Mouse (Mus musculus): ENCODE data around the gene Tln2. TPM values are rescaled to one million over a fixed set of nuclear protein-coding genes. Genes with fewer than 3 reads are reported as not detected.

Gene Tln2
- polyA plus RNA-seq, 2 experiments = 0.98 to 2.5 TPM

- Histone ChIP-seq H3K27ac (no peak overlapping the region), H3K36me3 (replicated peaks; ENCODE audit: control insufficient read depth, insufficient read depth, low read depth) (no peaks in the 10 kb centered on the region), H3K9ac (replicated peaks) (no peak overlapping the region), H3K27me3 (ENCODE audit: control insufficient read depth, insufficient read depth, low read length) (no peaks in the 10 kb centered on the region), H3K9me3 (ENCODE audit: control insufficient read depth, low read length) (no peaks in the 10 kb centered on the region), H3K4me3 (ENCODE audit: insufficient read depth in 1 of 2, low read depth in 2 of 2, low read length in 2 of 2) (no peak overlapping the region), H3K4me2 (ENCODE audit: low read depth) (no peak overlapping the region), H3K4me1 (replicated peaks; ENCODE audit: control insufficient read depth in 2 of 2, insufficient read depth in 2 of 2, low read length in 1 of 2) (no peaks in the 10 kb centered on the region)
- DNase-seq (ENCODE audit: low read depth in 3 of 3, low spot score in 3 of 3) (no peak), ATAC-seq (ENCODE audit: insufficient read depth) (no peak)
- TF ChIP-seq CTCF (IDR thresholded peaks at IDR 0.05; ENCODE audit: low read depth) (no peak), EP300 (IDR thresholded peaks at IDR 0.05; ENCODE audit: low read depth) (no peak)
- WGBS (ENCODE audit: insufficient replicate concordance) = 48% methylated on average over 2 of the region's 2 CpGs
Observed at GRCm38 (mm10) chr9:67250141-67250540, 309.4 kb downstream of the Tln2 start.

GRCm38 (mm10) chr9:67247365-67247950 lies 312.0 kb downstream of the Tln2 start:
- H3K9me3 ChIP-seq (ENCODE audit: control insufficient read depth, low read length) = no peaks in the 10 kb centered on the region
- ATAC-seq (ENCODE audit: insufficient read depth) (no peak), DNase-seq (ENCODE audit: low read depth in 3 of 3, low spot score in 3 of 3) (no peak)
- H3K9ac ChIP-seq (replicated peaks) = no peak overlapping the region
- WGBS (ENCODE audit: insufficient replicate concordance) = 69% methylated on average over 10 of the region's 10 CpGs
- H3K4me1 ChIP-seq (replicated peaks; ENCODE audit: control insufficient read depth in 2 of 2, insufficient read depth in 2 of 2, low read length in 1 of 2) = no peaks in the 10 kb centered on the region
- H3K27ac ChIP-seq = no peak overlapping the region
- no peaks in the 10 kb centered on the region for H3K27me3 ChIP-seq (ENCODE audit: control insufficient read depth, insufficient read depth, low read length)
- no peak overlapping the region for H3K4me2 ChIP-seq (ENCODE audit: low read depth)
- TF ChIP-seq CTCF (IDR thresholded peaks at IDR 0.05; ENCODE audit: low read depth) (no peak), EP300 (IDR thresholded peaks at IDR 0.05; ENCODE audit: low read depth) (no peak)
- H3K4me3 ChIP-seq (ENCODE audit: insufficient read depth in 1 of 2, low read depth in 2 of 2, low read length in 2 of 2) = no peak overlapping the region
- H3K36me3 ChIP-seq (replicated peaks; ENCODE audit: control insufficient read depth, insufficient read depth, low read depth) = no peaks in the 10 kb centered on the region

DNA sequence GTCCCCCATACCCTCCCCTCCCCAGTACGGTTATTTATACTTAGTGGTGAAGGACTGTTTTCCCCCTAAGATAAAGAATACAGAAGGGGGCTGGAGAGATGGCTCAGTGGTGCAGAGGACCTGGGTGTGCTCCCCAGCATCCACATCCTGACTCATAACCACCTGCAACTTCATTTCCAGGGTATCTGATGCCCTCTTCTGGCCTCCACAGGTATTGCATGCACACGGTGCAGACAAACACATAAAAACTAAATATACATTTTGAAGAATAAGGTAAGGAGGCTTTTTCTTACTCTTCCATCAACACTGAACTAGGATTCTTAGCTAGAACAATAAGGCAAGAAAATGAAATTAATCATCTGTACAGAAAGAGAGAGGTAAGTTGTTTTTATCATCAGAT lies 314.2 kb downstream of the Tln2 start:
- 86% methylated on average over 2 of the region's 2 CpGs for WGBS (ENCODE audit: insufficient replicate concordance)
- no peak for ATAC-seq (ENCODE audit: insufficient read depth)
- Histone ChIP-seq H3K9ac (replicated peaks) (no peak overlapping the region), H3K4me2 (ENCODE audit: low read depth) (no peak overlapping the region), H3K27me3 (ENCODE audit: control insufficient read depth, insufficient read depth, low read length) (no peaks in the 10 kb centered on the region), H3K4me3 (ENCODE audit: insufficient read depth in 1 of 2, low read depth in 2 of 2, low read length in 2 of 2) (no peak overlapping the region), H3K9me3 (ENCODE audit: control insufficient read depth, low read length) (no peaks in the 10 kb centered on the region), H3K36me3 (replicated peaks; ENCODE audit: control insufficient read depth, insufficient read depth, low read depth) (no peaks in the 10 kb centered on the region), H3K4me1 (replicated peaks; ENCODE audit: control insufficient read depth in 2 of 2, insufficient read depth in 2 of 2, low read length in 1 of 2) (no peaks in the 10 kb centered on the region), H3K27ac (no peak overlapping the region)
- TF ChIP-seq EP300 (IDR thresholded peaks at IDR 0.05; ENCODE audit: low read depth) (no peak), CTCF (IDR thresholded peaks at IDR 0.05; ENCODE audit: low read depth) (peak; percentile 56)
- no peak for DNase-seq (ENCODE audit: low read depth in 3 of 3, low spot score in 3 of 3)

DNA sequence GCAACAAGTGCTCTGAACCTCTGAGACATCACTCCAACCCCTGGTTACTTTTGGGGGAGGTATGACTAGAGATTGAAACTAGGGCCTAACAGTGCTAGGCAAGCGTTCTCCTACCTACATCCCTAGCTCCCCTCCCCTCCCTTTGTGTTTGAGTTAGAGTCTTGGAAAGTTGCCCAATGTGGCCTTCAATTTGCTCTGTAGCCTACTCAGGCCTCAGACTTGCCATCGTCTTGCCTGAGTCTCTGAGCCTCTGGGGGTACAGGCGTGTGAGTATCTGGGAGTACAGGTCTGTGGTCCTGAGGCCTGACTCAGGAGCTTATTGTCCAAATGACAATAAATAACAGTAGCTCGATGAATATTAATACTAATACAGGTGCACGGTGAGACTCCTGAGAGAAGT lies 317.8 kb downstream of the Tln2 start:
- no peak for ATAC-seq (ENCODE audit: insufficient read depth)
- no peaks in the 10 kb centered on the region for H3K4me1 ChIP-seq (replicated peaks; ENCODE audit: control insufficient read depth in 2 of 2, insufficient read depth in 2 of 2, low read length in 1 of 2)
- H3K4me3 ChIP-seq (ENCODE audit: insufficient read depth in 1 of 2, low read depth in 2 of 2, low read length in 2 of 2) = no peak overlapping the region
- no peak overlapping the region for H3K9ac ChIP-seq (replicated peaks)
- H3K4me2 ChIP-seq (ENCODE audit: low read depth) = no peak overlapping the region
- no peak for DNase-seq (ENCODE audit: low read depth in 3 of 3, low spot score in 3 of 3)
- H3K27me3 ChIP-seq (ENCODE audit: control insufficient read depth, insufficient read depth, low read length) = no peaks in the 10 kb centered on the region
- 63% methylated on average over 5 of the region's 5 CpGs for WGBS (ENCODE audit: insufficient replicate concordance)
- no peak overlapping the region for H3K27ac ChIP-seq
- no peaks in the 10 kb centered on the region for H3K36me3 ChIP-seq (replicated peaks; ENCODE audit: control insufficient read depth, insufficient read depth, low read depth)
- no peaks in the 10 kb centered on the region for H3K9me3 ChIP-seq (ENCODE audit: control insufficient read depth, low read length)
- TF ChIP-seq EP300 (IDR thresholded peaks at IDR 0.05; ENCODE audit: low read depth) = no peak
- TF ChIP-seq CTCF (IDR thresholded peaks at IDR 0.05; ENCODE audit: low read depth) = no peak

DNA sequence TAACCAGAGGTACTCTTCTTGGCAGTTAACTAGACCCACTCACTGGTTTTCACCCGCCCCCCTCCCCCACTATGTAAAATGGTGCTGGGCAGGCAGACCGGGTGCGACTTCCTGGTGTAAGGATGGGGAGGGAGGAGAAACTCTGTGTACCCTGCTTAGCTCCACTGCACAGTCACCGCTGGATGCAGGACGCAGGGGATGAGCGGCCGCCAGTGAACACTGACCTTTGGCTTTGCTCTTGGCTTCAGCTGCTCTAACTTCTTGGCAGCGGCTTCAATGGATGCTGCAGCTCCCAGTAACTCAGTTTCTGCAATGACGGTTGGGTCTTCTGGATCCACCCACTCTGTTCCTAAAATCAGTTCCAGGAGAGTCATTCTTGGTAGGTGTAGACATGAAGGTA lies 319.0 kb downstream of the Tln2 start:
- no peak for ATAC-seq (ENCODE audit: insufficient read depth)

More for the DNA sequence above, 319.0 kb downstream of the Tln2 start:
- Histone ChIP-seq H3K9ac (replicated peaks) (no peak overlapping the region), H3K36me3 (replicated peaks; ENCODE audit: control insufficient read depth, insufficient read depth, low read depth) (no peaks in the 10 kb centered on the region), H3K4me2 (ENCODE audit: low read depth) (no peak overlapping the region), H3K27me3 (ENCODE audit: control insufficient read depth, insufficient read depth, low read length) (no peaks in the 10 kb centered on the region), H3K27ac (no peak overlapping the region), H3K4me3 (ENCODE audit: insufficient read depth in 1 of 2, low read depth in 2 of 2, low read length in 2 of 2) (no peak overlapping the region), H3K9me3 (ENCODE audit: control insufficient read depth, low read length) (no peaks in the 10 kb centered on the region), H3K4me1 (replicated peaks; ENCODE audit: control insufficient read depth in 2 of 2, insufficient read depth in 2 of 2, low read length in 1 of 2) (peaks cover 0 to 4% of the 10 kb centered on the region in 2 experiments; a peak in 1 of 4 replicates)
- WGBS (ENCODE audit: insufficient replicate concordance) = 64% methylated on average over 9 of the region's 9 CpGs
- TF ChIP-seq CTCF (IDR thresholded peaks at IDR 0.05; ENCODE audit: low read depth) = no peak
- TF ChIP-seq EP300 (IDR thresholded peaks at IDR 0.05; ENCODE audit: low read depth) = no peak
- no peak for DNase-seq (ENCODE audit: low read depth in 3 of 3, low spot score in 3 of 3)

Data from liver, embryonic 14.5 days (tissue).